Mouse (Mus musculus): ENCODE measurements around the gene Sh2d2a. TPM values are rescaled to one million over a fixed set of nuclear protein-coding genes. Genes with fewer than 3 reads are reported as not detected.

Sh2d2a gene
- total RNA-seq, 4 experiments from 2014 or later, result not detected

Other genes starting within 250 kb of the Sh2d2a start
- gene Arhgef11, start 229.2 kb upstream of the Sh2d2a start, total RNA-seq (2022), result 10 to 100 TPM; 16.5 to 20.9 (median 18.5) TPM
- gene Lrrc71, start 98.1 kb upstream of the Sh2d2a start, total RNA-seq (2022), result under 1 TPM in 1 of 4 experiments, not detected in 3; 0.68 TPM
- gene Ntrk1, start 51.6 kb upstream of the Sh2d2a start, total RNA-seq (2022), result not detected
- not detected for gene Insrr, start 49.8 kb upstream of the Sh2d2a start, total RNA-seq (2022)
- 1 to 10 TPM; 3.2 to 7.1 (median 5.1) TPM for gene Pear1, start 22.4 kb upstream of the Sh2d2a start, total RNA-seq (2022)
- gene Prcc, start 38.9 kb downstream of the Sh2d2a start, total RNA-seq (2022), result 10 to 100 TPM; 48.6 to 53.0 (median 52.0) TPM
- gene Hdgf, start 59.6 kb downstream of the Sh2d2a start, total RNA-seq (2022), result 100 to 1,000 TPM; 243 to 264 (median 254) TPM
- 10 to 100 TPM; 40.9 to 48.1 (median 45.8) TPM for gene Mrpl24, start 72.8 kb downstream of the Sh2d2a start, total RNA-seq (2022)
- gene Isg20l2, start 83.6 kb downstream of the Sh2d2a start, total RNA-seq (2022), result 1 to 10 TPM; 5.8 to 7.6 (median 7.2) TPM
- gene Rrnad1, start 84.0 kb downstream of the Sh2d2a start, total RNA-seq (2022), result 1 to 10 TPM; 2.4 to 4.1 (median 3.5) TPM
- not detected for gene Crabp2, start 101.9 kb downstream of the Sh2d2a start, total RNA-seq (2022)
- gene Nes, start 124.3 kb downstream of the Sh2d2a start, total RNA-seq (2022), result 10 to 100 TPM in 2 of 4 experiments, 1 to 10 TPM in 2; 8.7 to 18.0 (median 12.0) TPM
- gene Bcan, start 153.5 kb downstream of the Sh2d2a start, total RNA-seq (2022), result under 1 TPM in 1 of 4 experiments, not detected in 3; 0.15 TPM
- under 1 TPM in 1 of 4 experiments, not detected in 3; 0.11 TPM for gene Hapln2, start 180.8 kb downstream of the Sh2d2a start, total RNA-seq (2022)
- gene Gpatch4, start 196.4 kb downstream of the Sh2d2a start, total RNA-seq (2022), result 10 to 100 TPM; 24.2 to 30.2 (median 25.5) TPM
- 10 to 100 TPM; 49.1 to 56.1 (median 50.4) TPM for gene Naxe, start 211.7 kb downstream of the Sh2d2a start, total RNA-seq (2022)
- gene Ttc24, start 231.5 kb downstream of the Sh2d2a start, total RNA-seq (2022), result not detected
- under 1 TPM; 0.08 to 0.39 (median 0.12) TPM for gene Iqgap3, start 235.2 kb downstream of the Sh2d2a start, total RNA-seq (2022)

Data from gastrocnemius, adult 8-10 months (tissue).